Comparison of ENCODE assay signal across 10 mouse cellular contexts in the genomic region with DNA sequence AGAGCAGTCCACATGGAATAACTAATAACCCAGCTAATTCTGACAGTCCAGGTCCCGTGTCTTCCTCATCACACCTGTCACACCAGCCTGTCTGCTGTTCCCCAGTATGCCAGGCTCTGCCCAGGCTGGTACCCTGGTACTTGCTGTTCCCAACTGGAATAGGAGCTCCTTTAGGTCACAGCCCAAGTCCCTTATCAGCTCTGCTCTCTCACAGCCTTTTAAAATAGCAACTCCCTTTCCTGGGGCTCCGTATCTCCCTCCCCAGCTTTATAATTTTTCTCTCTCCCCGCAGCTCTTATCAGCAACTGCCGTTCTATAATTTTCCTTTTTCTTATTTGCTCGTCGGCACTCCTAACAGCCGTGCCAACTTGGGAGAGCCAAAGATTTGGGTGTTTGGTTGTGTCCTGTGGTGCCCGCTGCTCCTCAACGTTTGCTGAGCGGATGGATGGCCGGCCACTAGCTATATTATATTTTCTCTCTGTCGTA. TPM values are rescaled to one million over a fixed set of nuclear protein-coding genes. Genes with fewer than 3 reads are reported as not detected.
DNase-seq lines count a peak whose midpoint lies in the region; ATAC-seq lines count a peak whose summit lies in the region.
"Had no signal": no experiment of that assay in that cellular context is flagged by ENCODE, and none has a peak within 500 bp of the region (broad histone marks: within the 10 kb centered on the region; RNA-seq: fewer than 3 reads in every experiment).

No protein-coding gene starts in this region.

- no peak for ATAC-seq in lung, embryonic 15.5 days (ENCODE audit: borderline replicate concordance, extremely low read depth, low FRiP score, low TSS enrichment)
- ATAC-seq in intestine, embryonic 16.5 days, result no peak
- no peak for ATAC-seq in midbrain, embryonic 15.5 days (replicated peaks)
- ATAC-seq: hindbrain, embryonic 16.5 days had no signal

- WGBS in lung, embryonic 15.5 days, result 61% methylated on average over 12 of the region's 12 CpGs
- 65% methylated on average over 12 of the region's 12 CpGs for WGBS in intestine, embryonic 16.5 days
- WGBS in midbrain, embryonic 15.5 days, result 93% methylated on average over 12 of the region's 12 CpGs

- no peak overlapping the region for H3K9ac ChIP-seq in lung, embryonic 15.5 days
- no peak overlapping the region for H3K9ac ChIP-seq in intestine, embryonic 16.5 days (ENCODE audit: low read depth, low read length)
- no peak overlapping the region for H3K9ac ChIP-seq in midbrain, embryonic 15.5 days

- H3K36me3 ChIP-seq in lung, embryonic 15.5 days, result peaks cover 24% of the 10 kb centered on the region
- peaks cover 58% of the 10 kb centered on the region for H3K36me3 ChIP-seq in erythroblast, embryonic 14.5 days (ENCODE audit: control insufficient read depth)
- peaks cover 5% of the 10 kb centered on the region; the same call in 1 of the 2 replicates for H3K36me3 ChIP-seq in intestine, embryonic 16.5 days (ENCODE audit: control insufficient read depth, insufficient read depth, low read length)
- H3K36me3 ChIP-seq in midbrain, embryonic 15.5 days (replicated peaks), result peaks cover 16% of the 10 kb centered on the region; the same call in 1 of the 2 replicates

- no peak for DNase-seq in lung, postnatal 25 days (ENCODE audit: low spot score)
- DNase-seq in skeletal muscle tissue, adult 2 months (ENCODE audit: low read depth, low spot score), result peak; percentile 43
- no peak for DNase-seq in ovary, postnatal 36 days (ENCODE audit: low spot score)
- DNase-seq in right cerebral cortex, postnatal 14 days, result no peak
- DNase-seq: cerebellum, adult 9-10 months had no signal

- H3K4me1 ChIP-seq in lung, embryonic 15.5 days, result peaks cover 55% of the 10 kb centered on the region
- peaks cover 96% of the 10 kb centered on the region for H3K4me1 ChIP-seq in erythroblast, embryonic 14.5 days (ENCODE audit: control insufficient read depth)
- H3K4me1 ChIP-seq in intestine, embryonic 16.5 days (ENCODE audit: control insufficient read depth, insufficient read depth, low read length), result peaks cover 59% of the 10 kb centered on the region
- peaks cover 49% of the 10 kb centered on the region for H3K4me1 ChIP-seq in midbrain, embryonic 15.5 days

- peak overlapping the region; percentile 21; the same call in 1 of the 2 replicates for H3K27ac ChIP-seq in lung, embryonic 15.5 days
- H3K27ac ChIP-seq in intestine, embryonic 16.5 days (ENCODE audit: low read length), result peak overlapping the region; percentile 25; the same call in 1 of the 2 replicates
- H3K27ac ChIP-seq in midbrain, embryonic 15.5 days, result no peak overlapping the region

- H3K4me2 ChIP-seq in lung, embryonic 15.5 days, result no peak overlapping the region
- peak overlapping the region; percentile 81; the same call in 1 of the 2 replicates for H3K4me2 ChIP-seq in intestine, embryonic 16.5 days (ENCODE audit: low read depth, low read length)
- no peak overlapping the region for H3K4me2 ChIP-seq in midbrain, embryonic 15.5 days

- H3K4me3 ChIP-seq in lung, embryonic 15.5 days, result no peak overlapping the region
- H3K4me3 ChIP-seq in erythroblast, embryonic 14.5 days (replicated peaks), result peak overlapping the region; percentile 86
- H3K4me3 ChIP-seq in intestine, embryonic 16.5 days (ENCODE audit: low read length), result peak overlapping the region; percentile 11; the same call in 1 of the 2 replicates
- H3K4me3 ChIP-seq in midbrain, embryonic 15.5 days, result no peak overlapping the region

- H3K27me3 ChIP-seq in lung, embryonic 15.5 days, result no peaks in the 10 kb centered on the region
- peaks cover 13% of the 10 kb centered on the region for H3K27me3 ChIP-seq in erythroblast, embryonic 14.5 days (ENCODE audit: control insufficient read depth)
- H3K27me3 ChIP-seq in intestine, embryonic 16.5 days (replicated peaks; ENCODE audit: control insufficient read depth, insufficient read depth, low read length), result no peaks in the 10 kb centered on the region
- no peaks in the 10 kb centered on the region for H3K27me3 ChIP-seq in midbrain, embryonic 15.5 days (replicated peaks)

- no peaks in the 10 kb centered on the region for H3K9me3 ChIP-seq in lung, embryonic 15.5 days
- peaks cover 6% of the 10 kb centered on the region for H3K9me3 ChIP-seq in erythroblast, embryonic 14.5 days (ENCODE audit: control insufficient read depth, low read length)
- H3K9me3 ChIP-seq in intestine, embryonic 16.5 days (ENCODE audit: control insufficient read depth, low read length), result no peaks in the 10 kb centered on the region
- no peaks in the 10 kb centered on the region for H3K9me3 ChIP-seq in midbrain, embryonic 15.5 days

RNA-seq across cellular contexts. Expression of a gene that starts 3.8 kb away (rescaled TPM):
- polyA plus RNA-seq in lung, embryonic 15.5 days (2015; fragmentation: Nextera tagmentation; extraction: Ambion mirVana), result 22.4 and 23.2 TPM in 2 replicates
- polyA plus RNA-seq in erythroblast, embryonic 14.5 days (2012), result 1.6 TPM in 2 replicates
- polyA plus RNA-seq in intestine, embryonic 16.5 days (2015; fragmentation: Nextera tagmentation; extraction: Ambion mirVana), result 17.1 and 18.8 TPM in 2 replicates
- polyA plus RNA-seq in midbrain, embryonic 15.5 days (2015; fragmentation: Nextera tagmentation; extraction: Ambion mirVana), result 14.0 and 15.2 TPM in 2 replicates

RNA-seq across cellular contexts. Expression of a gene that starts 24.5 kb away (rescaled TPM):
- 26.7 and 27.2 TPM in 2 replicates for polyA plus RNA-seq in lung, embryonic 15.5 days (2015; fragmentation: Nextera tagmentation; extraction: Ambion mirVana)
- not detected in 2 replicates for polyA plus RNA-seq in erythroblast, embryonic 14.5 days (2012)
- 20.3 and 22.8 TPM in 2 replicates for polyA plus RNA-seq in intestine, embryonic 16.5 days (2015; fragmentation: Nextera tagmentation; extraction: Ambion mirVana)
- polyA plus RNA-seq in midbrain, embryonic 15.5 days (2015; fragmentation: Nextera tagmentation; extraction: Ambion mirVana), result 199 and 201 TPM in 2 replicates

RNA-seq across cellular contexts. Expression of a gene that starts 35.3 kb away (rescaled TPM):
- polyA plus RNA-seq in lung, embryonic 15.5 days (2015; fragmentation: Nextera tagmentation; extraction: Ambion mirVana), result not detected in 2 replicates
- not detected in 2 replicates for polyA plus RNA-seq in erythroblast, embryonic 14.5 days (2012)
- 0.43 TPM in 1 of 2 replicates, not detected in the other for polyA plus RNA-seq in intestine, embryonic 16.5 days (2015; fragmentation: Nextera tagmentation; extraction: Ambion mirVana)
- polyA plus RNA-seq in midbrain, embryonic 15.5 days (2015; fragmentation: Nextera tagmentation; extraction: Ambion mirVana), result 0.44 and 0.46 TPM in 2 replicates

RNA-seq across cellular contexts. Expression of a gene that starts 35.4 kb away (rescaled TPM):
- polyA plus RNA-seq in lung, embryonic 15.5 days (2015; fragmentation: Nextera tagmentation; extraction: Ambion mirVana), result 51.4 and 56.3 TPM in 2 replicates
- 0.41 and 0.61 TPM in 2 replicates for polyA plus RNA-seq in erythroblast, embryonic 14.5 days (2012)
- polyA plus RNA-seq in intestine, embryonic 16.5 days (2015; fragmentation: Nextera tagmentation; extraction: Ambion mirVana), result 41.2 and 43.7 TPM in 2 replicates
- 71.7 and 72.6 TPM in 2 replicates for polyA plus RNA-seq in midbrain, embryonic 15.5 days (2015; fragmentation: Nextera tagmentation; extraction: Ambion mirVana)

RNA-seq across cellular contexts. Expression of a gene that starts 56.6 kb away (rescaled TPM):
- 22.5 and 22.9 TPM in 2 replicates for polyA plus RNA-seq in lung, embryonic 15.5 days (2015; fragmentation: Nextera tagmentation; extraction: Ambion mirVana)
- polyA plus RNA-seq in erythroblast, embryonic 14.5 days (2012), result 7.9 and 8.4 TPM in 2 replicates
- polyA plus RNA-seq in intestine, embryonic 16.5 days (2015; fragmentation: Nextera tagmentation; extraction: Ambion mirVana), result 15.6 and 17.6 TPM in 2 replicates
- polyA plus RNA-seq in midbrain, embryonic 15.5 days (2015; fragmentation: Nextera tagmentation; extraction: Ambion mirVana), result 22.0 and 26.4 TPM in 2 replicates

Comparison
In these comparisons a context has a peak if more than half of its experiments do, and no peak if none do; other contexts are left out.
1. H3K4me3 ChIP-seq: peak in erythroblast, embryonic 14.5 days (single experiment) and intestine, embryonic 16.5 days (single experiment); none in lung, embryonic 15.5 days (single experiment) and midbrain, embryonic 15.5 days (single experiment).
2. RNA of a gene that starts 24.5 kb away (polyA plus RNA-seq): 199 to 201 TPM in midbrain, embryonic 15.5 days, 26.7 to 27.2 TPM in lung, embryonic 15.5 days and 20.3 to 22.8 TPM in intestine, embryonic 16.5 days; not detected in erythroblast, embryonic 14.5 days; every median in the first group is over 10 times any median in the second.